Mouse (Mus musculus): ENCODE data around the gene Bax. TPM values are rescaled to one million over a fixed set of nuclear protein-coding genes. Genes with fewer than 3 reads are reported as not detected.

Gene Bax
- total RNA-seq, 2 experiments from 2014 or later: 116 to 119 TPM

GRCm38 (mm10) chr7:45419859-45420614, 46.7 kb downstream of the Bax start:
- intact Hi-C loops (cut with DNase I): no loop called here
- DNase-seq: no peak

GRCm38 (mm10) chr7:45417962-45418492, 48.7 kb downstream of the Bax start:
- intact Hi-C loops (cut with DNase I): no loop called here

GRCm38 (mm10) chr7:45415636-45416035, 51.1 kb downstream of the Bax start:
- no peak for DNase-seq
- intact Hi-C loops (cut with DNase I): no loop called here

More at GRCm38 (mm10) chr7:45417962-45418492, 48.7 kb downstream of the Bax start:
- DNase-seq: no peak

GRCm38 (mm10) chr7:45414740-45415224, 51.9 kb downstream of the Bax start:
- intact Hi-C loops (cut with DNase I): no loop called here
- no peak for DNase-seq

GRCm38 (mm10) chr7:45413864-45414739, 52.6 kb downstream of the Bax start:
- intact Hi-C loops (cut with DNase I): no loop called here
- no peak for DNase-seq

GRCm38 (mm10) chr7:45413113-45413863, 53.4 kb downstream of the Bax start, which contains the start of gene Ntf5:
Ntf5 (plus strand) TSS chr7:45413695.
- DNase-seq: no peak
- intact Hi-C loops (cut with DNase I): no loop called here

- no peak for DNase-seq
- intact Hi-C loops (cut with DNase I): no loop called here
Measured at GRCm38 (mm10) chr7:45412421-45412820, 54.3 kb downstream of the Bax start.

Small RNA genes lying within 50 kb of the gene (microRNA-seq; reads per million reads assigned to microRNA genes)
- not detected for gene Gm22133

Other genes with a start within 250 kb of the Bax start
- 1 to 10 TPM; 2.5 to 2.6 TPM for gene Cd37, start 227.8 kb downstream of the Bax start, total RNA-seq (2021)
- gene Slc6a16, start 225.8 kb downstream of the Bax start, total RNA-seq (2021): 1 to 10 TPM; 1.2 to 1.8 TPM
- gene Slc6a21, start 189.4 kb downstream of the Bax start, total RNA-seq (2021): not detected
- gene Trpm4, start 133.1 kb downstream of the Bax start, total RNA-seq (2021): 10 to 100 TPM; 32.1 to 33.8 TPM
- under 1 TPM; 0.36 to 0.38 TPM for gene Hrc, start 131.6 kb downstream of the Bax start, total RNA-seq (2021)
- 100 to 1,000 TPM; 106 to 108 TPM for gene Ppfia3, start 99.9 kb downstream of the Bax start, total RNA-seq (2021)
- 10 to 100 TPM; 60.4 to 68.3 TPM for gene Lin7b, start 96.3 kb downstream of the Bax start, total RNA-seq (2021)
- 100 to 1,000 TPM; 453 to 460 TPM for gene Snrnp70, start 71.2 kb downstream of the Bax start, total RNA-seq (2021)
- gene Kcna7, start 61.2 kb downstream of the Bax start, total RNA-seq (2021): under 1 TPM in 1 of 2 experiments, not detected in 1; 0.16 TPM
- under 1 TPM in 1 of 2 experiments, not detected in 1; 0.30 TPM for gene Ntf5, start 53.2 kb downstream of the Bax start, total RNA-seq (2021)
- not detected for gene Lhb, start 46.1 kb downstream of the Bax start, total RNA-seq (2021)
- 10 to 100 TPM; 17.8 to 18.7 TPM for gene Gys1, start 32.1 kb downstream of the Bax start, total RNA-seq (2021)
- 10 to 100 TPM; 54.2 to 60.3 TPM for gene Ruvbl2, start 28.8 kb downstream of the Bax start, total RNA-seq (2021)
- 100 to 1,000 TPM; 708 to 725 TPM for gene Ftl1, start 7.0 kb downstream of the Bax start, total RNA-seq (2021)
- gene Tulp2, start 15.0 kb upstream of the Bax start, total RNA-seq (2021): under 1 TPM; 0.22 to 0.24 TPM
- not detected for gene Gm45808, start 19.9 kb upstream of the Bax start, total RNA-seq (2021)
- 1 to 10 TPM; 2.6 to 3.2 TPM for gene Dhdh, start 21.9 kb upstream of the Bax start, total RNA-seq (2021)
- 100 to 1,000 TPM; 110 to 116 TPM for gene Nucb1, start 43.5 kb upstream of the Bax start, total RNA-seq (2021)
- 10 to 100 TPM; 19.0 to 24.6 TPM for gene Ppp1r15a, start 59.4 kb upstream of the Bax start, total RNA-seq (2021)
- gene Plekha4, start 59.4 kb upstream of the Bax start, total RNA-seq (2021): 1 to 10 TPM in 1 of 2 experiments, under 1 TPM in 1; 0.90 to 2.7 TPM
- not detected for gene Hsd17b14, start 88.0 kb upstream of the Bax start, total RNA-seq (2021)
- gene Bcat2, start 103.3 kb upstream of the Bax start, total RNA-seq (2021): 10 to 100 TPM; 22.9 to 25.3 TPM
- not detected for gene Fgf21, start 148.6 kb upstream of the Bax start, total RNA-seq (2021)
- under 1 TPM in 1 of 2 experiments, not detected in 1; 0.14 TPM for gene Fut1, start 150.4 kb upstream of the Bax start, total RNA-seq (2021)
- under 1 TPM in 1 of 2 experiments, not detected in 1; 0.20 TPM for gene Izumo1, start 154.9 kb upstream of the Bax start, total RNA-seq (2021)
- 10 to 100 TPM; 23.5 to 25.1 TPM for gene Rasip1, start 160.6 kb upstream of the Bax start, total RNA-seq (2021)
- 1 to 10 TPM; 1.7 to 2.6 TPM for gene Mamstr, start 173.1 kb upstream of the Bax start, total RNA-seq (2021)
- gene Fut2, start 199.5 kb upstream of the Bax start, total RNA-seq (2021): not detected
- under 1 TPM in 1 of 2 experiments, not detected in 1; 0.34 TPM for gene Ntn5, start 217.1 kb upstream of the Bax start, total RNA-seq (2021)
- under 1 TPM; 0.18 to 0.20 TPM for gene Sec1, start 227.5 kb upstream of the Bax start, total RNA-seq (2021)
- gene Car11, start 232.9 kb upstream of the Bax start, total RNA-seq (2021): 100 to 1,000 TPM; 136 to 144 TPM
- gene Dbp, start 238.2 kb upstream of the Bax start, total RNA-seq (2021): 10 to 100 TPM; 19.1 to 22.2 TPM
- 100 to 1,000 TPM; 640 to 672 TPM for gene Rpl18, start 248.6 kb upstream of the Bax start, total RNA-seq (2021)